Mouse (Mus musculus) E14TG2a.4 (cell line): ENCODE data around the gene Gpr155.

ENCODE experiments used
- H3K27me3 ChIP-seq: 2 replicates; pipeline ENCODE4 v1.6.1; 2014; ENCODE audit warnings: low read length, control low read depth; ENCODE audit not compliant: insufficient read depth
- H3K36me3 ChIP-seq: 2 replicates; pipeline ENCODE4 v1.6.1; 2014; ENCODE audit warnings: low read length, control low read depth; ENCODE audit not compliant: insufficient read depth
- H3K4me1 ChIP-seq: replicated peaks from 2 replicates; pipeline ENCODE4 v1.6.1; 2014; ENCODE audit warnings: low read depth, low read length, control low read depth
- H3K4me3 ChIP-seq: replicated peaks from 2 replicates; pipeline ENCODE4 v1.5.1; 2014; ENCODE audit warnings: mild to moderate bottlenecking, low read length
- H3K9me3 ChIP-seq: 2 replicates; pipeline ENCODE4 v1.6.1; 2014; ENCODE audit warnings: low read length, control low read depth
- CTCF ChIP-seq: conservative IDR thresholded peaks from 2 replicates; pipeline ENCODE4 v1.5.1; 2014; ENCODE audit warnings: low read length
- NANOG ChIP-seq: IDR thresholded peaks from 2 replicates; pipeline ENCODE4 v1.6.1; 2014; ENCODE audit warnings: borderline replicate concordance, low read length, mixed read lengths
- POU5F1 ChIP-seq: IDR thresholded peaks from 2 replicates; pipeline ENCODE4 v1.6.1; 2014; ENCODE audit warnings: low read length, borderline replicate concordance

Gene Gpr155

GRCm38 (mm10) chr2:73348221-73348620, 38.2 kb downstream of the Gpr155 start:
- Histone ChIP-seq H3K36me3 (no peaks in the 10 kb centered on the region), H3K9me3 (no peaks in the 10 kb centered on the region), H3K27me3 (no peaks in the 10 kb centered on the region), H3K4me3 (no peak overlapping the region), H3K4me1 (peaks cover 3% of the 10 kb centered on the region; the same call in 1 of the 2 replicates)
- no peak for TF ChIP-seq CTCF
- no peak for TF ChIP-seq NANOG
- no peak for TF ChIP-seq POU5F1

- Histone ChIP-seq H3K4me1 (peaks cover 3% of the 10 kb centered on the region; the same call in 1 of the 2 replicates), H3K9me3 (no peaks in the 10 kb centered on the region), H3K4me3 (no peak overlapping the region), H3K27me3 (no peaks in the 10 kb centered on the region), H3K36me3 (no peaks in the 10 kb centered on the region)
- TF ChIP-seq CTCF (no peak), NANOG (no peak), POU5F1 (no peak)
These were observed 38.6 kb downstream of the Gpr155 start for GRCm38 (mm10) chr2:73347766-73348165.

- no peak for TF ChIP-seq CTCF
- no peak for TF ChIP-seq POU5F1
- TF ChIP-seq NANOG: no peak
- H3K9me3 ChIP-seq: no peaks in the 10 kb centered on the region
- peaks cover 3% of the 10 kb centered on the region; the same call in 1 of the 2 replicates for H3K4me1 ChIP-seq
- no peaks in the 10 kb centered on the region for H3K36me3 ChIP-seq
- no peak overlapping the region for H3K4me3 ChIP-seq
- H3K27me3 ChIP-seq: no peaks in the 10 kb centered on the region
These were observed 39.2 kb downstream of the Gpr155 start for GRCm38 (mm10) chr2:73347136-73347535.

- H3K9me3 ChIP-seq: no peaks in the 10 kb centered on the region
- no peak overlapping the region for H3K4me3 ChIP-seq
- H3K36me3 ChIP-seq: no peaks in the 10 kb centered on the region
- TF ChIP-seq NANOG (no peak), CTCF (no peak), POU5F1 (no peak)
- no peaks in the 10 kb centered on the region for H3K27me3 ChIP-seq
- H3K4me1 ChIP-seq: peaks cover 3% of the 10 kb centered on the region; the same call in 1 of the 2 replicates
These were observed 39.9 kb downstream of the Gpr155 start for GRCm38 (mm10) chr2:73346345-73347086.

GRCm38 (mm10) chr2:73345204-73345603, 41.2 kb downstream of the Gpr155 start:
- Histone ChIP-seq H3K9me3 (no peaks in the 10 kb centered on the region), H3K4me3 (no peak overlapping the region), H3K27me3 (no peaks in the 10 kb centered on the region), H3K36me3 (no peaks in the 10 kb centered on the region), H3K4me1 (peaks cover 3% of the 10 kb centered on the region; the same call in 1 of the 2 replicates)
- TF ChIP-seq NANOG: no peak
- TF ChIP-seq CTCF: no peak
- no peak for TF ChIP-seq POU5F1

- Histone ChIP-seq H3K27me3 (no peaks in the 10 kb centered on the region), H3K36me3 (no peaks in the 10 kb centered on the region), H3K9me3 (no peaks in the 10 kb centered on the region), H3K4me1 (peaks cover 3% of the 10 kb centered on the region; the same call in 1 of the 2 replicates), H3K4me3 (no peak overlapping the region)
- no peak for TF ChIP-seq POU5F1
These were observed 42.7 kb downstream of the Gpr155 start for GRCm38 (mm10) chr2:73343701-73344100.

- Histone ChIP-seq H3K36me3 (no peaks in the 10 kb centered on the region), H3K4me1 (no peaks in the 10 kb centered on the region), H3K27me3 (no peaks in the 10 kb centered on the region), H3K9me3 (no peaks in the 10 kb centered on the region), H3K4me3 (no peak overlapping the region)
- TF ChIP-seq CTCF (no peak), NANOG (no peak), POU5F1 (no peak)
These were observed 48.0 kb downstream of the Gpr155 start for GRCm38 (mm10) chr2:73338415-73338814.

GRCm38 (mm10) chr2:73335949-73336348, 50.4 kb downstream of the Gpr155 start:
- Histone ChIP-seq H3K4me1 (no peaks in the 10 kb centered on the region), H3K27me3 (no peaks in the 10 kb centered on the region), H3K4me3 (no peak overlapping the region), H3K9me3 (no peaks in the 10 kb centered on the region), H3K36me3 (no peaks in the 10 kb centered on the region)
- TF ChIP-seq POU5F1 (no peak), NANOG (no peak), CTCF (no peak)

GRCm38 (mm10) chr2:73325871-73326270, 60.5 kb downstream of the Gpr155 start:
- Histone ChIP-seq H3K27me3 (no peaks in the 10 kb centered on the region), H3K9me3 (no peaks in the 10 kb centered on the region), H3K4me1 (peaks cover 11% of the 10 kb centered on the region)

More at GRCm38 (mm10) chr2:73325871-73326270, 60.5 kb downstream of the Gpr155 start:
- H3K36me3 ChIP-seq: no peaks in the 10 kb centered on the region
- TF ChIP-seq NANOG (no peak), CTCF (no peak), POU5F1 (no peak)
- H3K4me3 ChIP-seq: no peak overlapping the region
